Mouse (Mus musculus) hindbrain, embryonic 14.5 days (tissue): Measurements from ENCODE around the gene Cys1. TPM values are rescaled to one million over a fixed set of nuclear protein-coding genes. Genes with fewer than 3 reads are reported as not detected.

ENCODE experiments used
- ATAC-seq: fragments of 200-750 bp; cut with Nextera tagmentation; 2 replicates; pipeline ENCODE4 v1.8.0; 2017; ENCODE audit warnings: moderate number of reproducible peaks, mild to moderate bottlenecking, moderate TSS enrichment, moderate library complexity; ENCODE audit not compliant: low FRiP score
- DNase-seq: peaks from one replicate; pipeline ENCODE4 v3.0.0-alpha.2; 2015; ENCODE audit warnings: low spot score
- H3K27ac ChIP-seq: fragments of 300-500 bp; sonication (generic); 2 replicates; pipeline ENCODE4 v1.5.1; 2014; ENCODE audit warnings: mild to moderate bottlenecking, moderate library complexity
- H3K27me3 ChIP-seq: fragments of 300-500 bp; sonication (generic); 2 replicates; pipeline ENCODE4 v1.6.1; 2014; ENCODE audit warnings: mild to moderate bottlenecking, low read length, mixed read lengths; ENCODE audit not compliant: control insufficient read depth, insufficient read depth
- H3K36me3 ChIP-seq: fragments of 300-500 bp; sonication (generic); replicated peaks from 2 replicates; pipeline ENCODE4 v1.6.1; 2014; ENCODE audit not compliant: control insufficient read depth, insufficient read depth
- H3K4me1 ChIP-seq: fragments of 300-500 bp; sonication (generic); replicated peaks from 2 replicates; pipeline ENCODE4 v1.6.1; 2014; ENCODE audit warnings: antibody characterized with exemption, low read length, mixed read lengths; ENCODE audit not compliant: control insufficient read depth, insufficient read depth
- H3K4me2 ChIP-seq: fragments of 300-500 bp; sonication (generic); replicated peaks from 2 replicates; pipeline ENCODE4 v1.6.1; 2014; ENCODE audit warnings: mild to moderate bottlenecking, moderate library complexity
- H3K4me3 ChIP-seq: fragments of 300-500 bp; sonication (generic); replicated peaks from 2 replicates; pipeline ENCODE4 v1.5.1; 2014; ENCODE audit warnings: mild to moderate bottlenecking, low read length
- H3K9ac ChIP-seq: fragments of 300-500 bp; sonication (generic); 2 replicates; pipeline ENCODE4 v1.6.1; 2014
- H3K9me3 ChIP-seq: fragments of 300-500 bp; sonication (generic); 2 replicates; pipeline ENCODE4 v1.6.1; 2016; ENCODE audit warnings: low read length; ENCODE audit not compliant: control insufficient read depth
- WGBS: fragments of 180-500 bp; shearing (Covaris S2); extraction: QIAGEN DNeasy Blood & Tissue Kit; methylation state at CpG from one replicate; pipeline ENCODE4 v1.1.7; 2014; 5-methylcytosine and 5-hydroxymethylcytosine counted together
- polyA plus RNA-seq: library from polyadenylated mRNA; unstranded; fragments of >200 nt; fragmentation: Nextera tagmentation; extraction: Ambion mirVana; gene quantifications from 2 replicates; pipeline ENCODE4 v1.2.1, GENCODE M21; 2014

Cys1 gene
- 2.3 and 2.6 TPM in 2 replicates for polyA plus RNA-seq

- Histone ChIP-seq H3K27ac (no peak within 1 kb of the TSS), H3K36me3 (no peaks in the 10 kb centered on the region), H3K4me2 (peak within 1 kb of the TSS; percentile 96), H3K9ac (peak within 1 kb of the TSS; percentile 76), H3K27me3 (peaks cover 32% of the 10 kb centered on the region), H3K4me1 (peaks cover 16% of the 10 kb centered on the region), H3K4me3 (peak within 1 kb of the TSS; percentile 65), H3K9me3 (no peaks in the 10 kb centered on the region)
- WGBS, result 5% methylated on average over 20 of the region's 20 CpGs
- DNase-seq, result no peak
- ATAC-seq, result 0 out of 2 replicates have a peak, but pooled peaks have one; percentile 29
These were observed at the start of gene Cys1 for GRCm38 (mm10) chr12:24681286-24682023. TSS of gene Cys1 (minus strand) at chr12:24681813.

DNA sequence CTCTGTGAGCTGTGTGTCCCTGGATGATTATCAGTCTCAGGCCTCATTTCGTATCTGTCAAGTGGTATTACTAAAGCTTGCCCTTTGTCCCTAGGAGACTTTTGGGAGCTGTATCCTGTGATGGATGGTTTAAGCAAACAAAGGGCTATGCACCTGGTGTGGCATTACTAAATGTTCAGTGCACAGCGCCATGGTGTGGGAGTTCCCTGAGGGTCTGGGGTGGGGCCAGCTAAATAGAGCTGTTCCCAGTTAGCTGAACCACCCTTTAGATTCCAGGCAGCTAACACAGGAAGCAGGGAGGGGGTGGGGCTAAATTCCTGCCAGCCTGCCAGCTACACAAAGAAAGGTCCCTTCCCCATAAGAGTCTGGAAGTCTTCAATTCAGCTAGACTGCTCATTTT lies 42.8 kb upstream of the Cys1 start:
- H3K27me3 ChIP-seq, result no peaks in the 10 kb centered on the region
- H3K9ac ChIP-seq, result no peak overlapping the region; the same call in 1 of the 2 replicates
- peak; percentile 84 for ATAC-seq
- H3K9me3 ChIP-seq, result peaks cover 9% of the 10 kb centered on the region
- peak overlapping the region; percentile 41; the same call in 1 of the 2 replicates for H3K27ac ChIP-seq
- H3K36me3 ChIP-seq, result no peaks in the 10 kb centered on the region
- DNase-seq, result peak; percentile 42
- 0 out of 2 replicates have a peak overlapping the region, but pooled peaks have one; percentile 12 for H3K4me2 ChIP-seq
- WGBS, result 16% methylated on average over 2 of the region's 2 CpGs
- 0 out of 2 replicates have a peak, but pooled peaks cover 8% of the 10 kb centered on the region for H3K4me1 ChIP-seq
- no peak overlapping the region for H3K4me3 ChIP-seq

- Histone ChIP-seq H3K27me3 (no peaks in the 10 kb centered on the region), H3K27ac (peak overlapping the region; percentile 41; the same call in 1 of the 2 replicates), H3K4me3 (no peak overlapping the region), H3K9ac (no peak overlapping the region), H3K9me3 (peaks cover 4% of the 10 kb centered on the region; the same call in 1 of the 2 replicates), H3K4me2 (no peak overlapping the region), H3K4me1 (0 out of 2 replicates have a peak, but pooled peaks cover 8% of the 10 kb centered on the region), H3K36me3 (no peaks in the 10 kb centered on the region)
- DNase-seq (no peak), ATAC-seq (no peak)
- 72% methylated on average over 4 of the region's 4 CpGs for WGBS
These were observed 42.2 kb upstream of the Cys1 start for GRCm38 (mm10) chr12:24723859-24724258.

DNA sequence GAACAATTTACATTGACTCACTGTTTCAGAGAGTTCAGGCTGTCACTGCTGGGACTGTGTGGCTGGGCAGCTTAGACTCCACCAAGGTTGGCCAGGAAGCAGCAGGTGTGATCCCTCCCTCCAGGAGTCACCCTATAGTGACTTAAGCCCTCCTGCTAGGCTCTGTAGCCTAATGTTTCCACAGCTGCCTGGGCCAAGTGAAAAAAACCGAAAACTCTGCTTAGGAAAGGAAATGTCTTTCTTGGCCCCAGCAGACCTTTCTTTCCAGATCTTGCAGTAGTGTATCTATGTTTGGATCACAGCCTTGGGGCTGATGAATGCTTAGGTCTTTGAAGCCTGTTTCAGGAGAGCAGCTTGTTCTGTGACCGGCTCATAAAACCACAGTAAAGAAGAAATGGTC lies 41.8 kb upstream of the Cys1 start:
- no peak overlapping the region for H3K9ac ChIP-seq
- no peak overlapping the region for H3K4me2 ChIP-seq
- 69% methylated on average over 2 of the region's 2 CpGs for WGBS
- H3K36me3 ChIP-seq, result no peaks in the 10 kb centered on the region
- 0 out of 2 replicates have a peak, but pooled peaks cover 8% of the 10 kb centered on the region for H3K4me1 ChIP-seq
- H3K4me3 ChIP-seq, result no peak overlapping the region
- H3K27ac ChIP-seq, result no peak overlapping the region
- DNase-seq (no peak), ATAC-seq (no peak)
- H3K27me3 ChIP-seq, result no peaks in the 10 kb centered on the region
- no peaks in the 10 kb centered on the region; the same call in 1 of the 2 replicates for H3K9me3 ChIP-seq

GRCm38 (mm10) chr12:24716721-24717301 lies 35.2 kb upstream of the Cys1 start:
- ATAC-seq (peak; percentile 71; the same call in 1 of the 2 replicates), DNase-seq (peak; percentile 74)
- Histone ChIP-seq H3K27ac (no peak overlapping the region), H3K36me3 (peaks cover 1% of the 10 kb centered on the region; the same call in 1 of the 2 replicates), H3K9me3 (no peaks in the 10 kb centered on the region), H3K27me3 (no peaks in the 10 kb centered on the region), H3K4me2 (no peak overlapping the region), H3K4me3 (no peak overlapping the region), H3K9ac (no peak overlapping the region), H3K4me1 (no peaks in the 10 kb centered on the region)
- WGBS, result 52% methylated on average over 4 of the region's 4 CpGs

DNA sequence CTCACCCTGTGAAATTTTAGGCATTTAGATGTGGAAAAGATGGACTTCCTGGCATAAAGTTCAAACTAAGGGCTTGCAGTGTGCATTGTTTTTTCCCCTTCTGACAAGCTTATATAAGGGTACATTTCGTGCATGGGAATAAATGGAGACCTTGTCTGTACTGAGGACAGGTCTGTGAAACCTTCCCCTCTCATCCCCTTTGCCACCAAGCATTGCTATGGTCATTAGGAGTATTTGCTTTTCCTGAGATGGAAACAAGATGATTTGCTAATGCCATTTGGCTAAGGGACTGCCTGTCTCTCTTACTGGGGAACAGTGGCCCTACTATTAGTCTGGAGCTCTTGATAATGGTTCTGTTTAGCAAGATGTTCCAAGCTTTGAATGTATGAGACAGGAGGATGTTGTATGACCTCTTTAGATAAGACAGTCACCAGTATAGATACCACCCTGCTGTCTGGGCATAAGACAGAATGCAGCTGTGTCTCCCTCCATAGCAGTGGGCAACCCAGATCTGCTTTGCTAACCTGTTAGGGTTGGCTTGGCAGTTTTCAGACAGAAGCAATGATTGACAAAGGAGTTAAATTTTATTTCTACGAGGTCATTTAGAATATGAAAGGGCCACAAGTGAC lies 33.8 kb upstream of the Cys1 start:
- 78% methylated on average over 2 of the region's 2 CpGs for WGBS
- no peak for DNase-seq
- H3K27me3 ChIP-seq, result no peaks in the 10 kb centered on the region
- H3K36me3 ChIP-seq, result peaks cover 6% of the 10 kb centered on the region; the same call in 1 of the 2 replicates
- H3K4me3 ChIP-seq, result no peak overlapping the region
- no peak overlapping the region for H3K9ac ChIP-seq
- H3K9me3 ChIP-seq, result no peaks in the 10 kb centered on the region
- H3K4me2 ChIP-seq, result no peak overlapping the region
- H3K27ac ChIP-seq, result no peak overlapping the region
- no peaks in the 10 kb centered on the region for H3K4me1 ChIP-seq
- ATAC-seq, result no peak

DNA sequence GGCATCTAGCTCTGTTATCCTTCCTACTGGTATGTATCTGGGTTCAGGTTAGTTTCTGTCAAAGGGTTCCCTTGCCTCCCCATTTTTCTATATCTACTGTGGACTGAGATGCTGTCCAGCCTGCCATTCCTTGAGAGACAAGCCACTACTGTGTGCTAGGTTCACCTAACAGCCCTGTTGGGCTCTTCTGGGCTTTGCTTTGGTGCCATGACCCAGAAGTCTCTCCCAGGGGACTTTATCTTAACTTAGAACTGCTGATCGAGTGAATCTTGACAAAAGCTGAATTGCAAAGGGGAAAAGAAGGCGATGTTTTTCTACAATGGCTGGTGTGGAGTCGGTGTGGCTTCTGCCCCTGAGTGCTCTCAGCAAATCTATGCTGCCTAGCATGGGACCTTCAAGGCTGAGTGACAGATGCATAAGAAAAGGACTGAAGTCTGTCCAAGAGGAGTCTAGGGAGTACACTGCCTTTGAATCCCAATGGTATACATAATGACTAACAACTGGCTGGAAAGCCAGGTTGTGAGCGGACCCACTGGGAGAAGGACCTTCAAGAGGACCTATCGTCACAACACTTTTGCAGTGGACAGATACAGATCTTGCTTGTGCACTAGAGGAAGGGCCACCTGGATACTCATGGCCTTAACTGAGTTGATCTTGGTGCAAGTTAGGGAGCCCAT lies 33.1 kb upstream of the Cys1 start:
- Histone ChIP-seq H3K9ac (no peak overlapping the region), H3K4me1 (no peaks in the 10 kb centered on the region), H3K27me3 (no peaks in the 10 kb centered on the region), H3K4me2 (no peak overlapping the region), H3K27ac (no peak overlapping the region), H3K4me3 (no peak overlapping the region), H3K36me3 (peaks cover 6% of the 10 kb centered on the region; the same call in 1 of the 2 replicates), H3K9me3 (no peaks in the 10 kb centered on the region)
- ATAC-seq (no peak), DNase-seq (no peak)
- WGBS, result 59% methylated on average over 5 of the region's 5 CpGs

DNA sequence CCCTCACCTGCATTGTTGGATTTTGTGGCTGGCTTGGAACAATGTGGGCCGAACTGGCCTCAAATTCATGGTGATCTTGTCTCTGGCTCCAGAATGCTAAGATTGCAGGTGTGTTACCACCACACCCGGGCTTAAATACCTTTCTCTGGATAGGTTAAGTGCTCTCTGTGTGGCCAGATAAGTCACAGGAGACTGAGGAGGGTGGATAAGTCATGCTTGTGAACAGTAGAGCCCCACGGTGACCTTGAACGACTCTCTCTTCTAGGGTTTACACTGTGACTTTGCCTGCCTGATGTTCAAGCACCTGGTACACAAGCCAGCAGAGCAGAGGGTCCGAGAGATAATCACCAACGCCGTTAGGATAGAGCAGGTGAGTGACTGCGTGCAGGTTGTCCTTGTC lies 30.8 kb upstream of the Cys1 start:
- Histone ChIP-seq H3K4me3 (no peak overlapping the region), H3K36me3 (peaks cover 6% of the 10 kb centered on the region; the same call in 1 of the 2 replicates), H3K4me2 (no peak overlapping the region), H3K27me3 (no peaks in the 10 kb centered on the region), H3K27ac (no peak overlapping the region), H3K4me1 (peaks cover 12% of the 10 kb centered on the region), H3K9me3 (no peaks in the 10 kb centered on the region), H3K9ac (no peak overlapping the region)
- no peak for ATAC-seq
- 89% methylated on average over 8 of the region's 8 CpGs for WGBS
- no peak for DNase-seq
